Mouse (Mus musculus) layer of hippocampus, postnatal 10 days (tissue): ENCODE results near the gene Aqp12. TPM values are rescaled to one million over a fixed set of nuclear protein-coding genes. Genes with fewer than 3 reads are reported as not detected.
"Not testable (repeated sequence)": the region's sequence is repeated elsewhere in the genome, so short reads cannot be mapped to it uniquely, and the experiment has no call there.

ENCODE experiments used
- DNase-seq, 2 experiments: peaks; one replicate each; pipeline ENCODE4 v3.0.0; 2021; ENCODE audit warnings: low spot score in 2 of 2
- long read RNA-seq: library from polyadenylated mRNA; stranded (forward); transcript quantifications from one replicate; pipeline ENCODE4 v2.0.0, GENCODE M21; 2023
- total RNA-seq, 2 experiments: library from RNA; stranded (reverse); gene quantifications; 2 replicates each; pipeline ENCODE4 v1.2.3; 2021

The Aqp12 gene
- not detected for total RNA-seq
- long read RNA-seq, result 0 reads

DNA sequence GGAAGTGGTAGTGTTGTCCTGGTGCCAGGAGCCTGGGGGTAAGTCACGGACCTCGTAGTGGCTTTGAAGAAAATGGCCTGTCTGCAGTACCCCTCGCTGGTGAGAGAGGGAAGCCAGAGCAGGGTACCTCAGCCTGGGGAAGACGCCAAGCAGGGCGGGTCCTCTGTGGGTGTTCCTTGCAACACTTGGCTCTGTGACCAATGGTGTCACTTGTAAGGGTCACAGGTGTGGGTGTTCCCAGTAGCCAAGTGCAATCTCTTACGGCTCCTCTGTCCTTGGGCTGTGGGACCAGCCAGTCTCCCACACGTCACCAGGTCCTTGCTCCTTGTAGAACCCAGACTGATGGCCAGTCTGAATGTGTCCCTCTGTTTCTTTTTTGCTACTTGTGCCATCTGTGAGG is at the start of gene Aqp12:
Aqp12 (plus strand) TSS at position 274 of the 400 bp plus-strand sequence.
- DNase-seq, result no peak

DNA sequence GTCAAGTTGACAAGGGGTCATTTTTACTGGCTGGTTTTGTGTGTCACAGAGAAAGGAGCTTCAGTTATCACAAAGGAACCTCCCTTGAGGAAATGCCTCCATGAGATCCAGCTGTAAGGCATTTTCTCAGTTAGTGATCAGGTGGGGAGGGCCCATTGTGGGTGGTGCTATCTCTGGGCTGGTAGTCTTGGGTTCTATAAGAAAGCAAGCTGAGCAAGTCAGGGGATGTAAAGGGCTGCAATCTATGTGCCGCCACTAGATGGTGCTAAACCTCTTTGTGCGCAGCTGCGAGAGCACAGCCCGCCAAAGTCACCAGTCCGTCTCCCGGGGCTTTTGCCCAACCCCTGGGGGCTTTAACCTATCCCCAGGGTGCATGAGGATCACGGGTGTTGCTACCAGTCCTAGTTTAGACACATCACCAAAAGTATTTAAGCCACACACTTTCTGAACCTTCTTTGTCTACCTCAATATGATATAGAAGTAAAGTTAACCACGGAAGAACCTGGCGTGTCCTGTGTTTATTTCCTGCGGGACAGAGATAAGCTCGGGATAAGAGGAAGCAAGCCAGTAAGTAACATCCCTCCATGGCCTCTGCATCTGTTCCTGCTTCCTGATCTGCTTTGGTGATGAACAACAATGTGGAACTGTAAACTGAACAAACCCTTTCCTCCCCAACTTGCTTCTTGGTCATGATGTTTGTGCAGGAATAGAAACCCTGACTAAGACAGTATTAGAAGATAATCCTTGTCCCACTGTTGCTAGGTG is 49.4 kb upstream of the Aqp12 start:
- DNase-seq, result peak; percentile 78 to 79

DNA sequence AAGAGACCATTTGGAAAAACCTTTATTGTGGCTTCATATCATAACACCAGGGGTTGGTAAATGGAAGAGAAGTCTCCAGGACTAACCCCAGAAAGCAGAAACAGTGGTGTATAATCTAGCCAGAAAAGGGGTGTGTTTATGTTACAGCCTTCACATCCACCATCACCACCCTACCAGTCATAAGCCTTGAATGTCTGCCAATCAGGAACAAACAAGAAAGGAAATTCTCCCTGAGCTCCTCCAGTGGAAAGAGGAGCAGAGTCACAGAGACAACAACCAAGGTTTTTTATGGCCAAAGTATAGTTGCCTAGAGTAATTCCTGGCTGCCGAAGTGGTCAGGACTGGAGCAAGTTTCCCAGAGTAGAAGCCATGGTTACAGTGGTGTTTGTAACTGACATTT is 47.1 kb upstream of the Aqp12 start:
- DNase-seq, result no peak

DNA sequence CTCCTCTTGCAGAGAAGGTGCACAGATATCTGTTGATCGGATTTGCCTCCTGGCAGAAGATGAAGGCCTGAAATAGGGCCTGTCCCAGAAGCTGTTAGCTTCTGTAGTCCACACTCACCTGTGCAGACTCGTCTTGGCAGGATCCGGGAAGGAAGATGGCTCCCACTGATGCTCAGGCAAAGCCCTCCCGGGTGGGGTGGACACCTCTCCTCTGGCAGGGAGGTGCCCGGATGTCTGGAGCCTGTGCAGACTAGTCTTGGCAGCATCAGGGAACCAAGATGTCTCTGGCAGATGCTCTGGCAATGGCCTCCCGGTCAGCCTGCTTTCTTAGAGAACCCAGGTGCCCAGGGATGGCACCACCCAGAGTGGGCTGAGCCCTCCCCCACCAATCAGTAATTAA is 35.3 kb upstream of the Aqp12 start:
- DNase-seq, result not testable (repeated sequence)

DNA sequence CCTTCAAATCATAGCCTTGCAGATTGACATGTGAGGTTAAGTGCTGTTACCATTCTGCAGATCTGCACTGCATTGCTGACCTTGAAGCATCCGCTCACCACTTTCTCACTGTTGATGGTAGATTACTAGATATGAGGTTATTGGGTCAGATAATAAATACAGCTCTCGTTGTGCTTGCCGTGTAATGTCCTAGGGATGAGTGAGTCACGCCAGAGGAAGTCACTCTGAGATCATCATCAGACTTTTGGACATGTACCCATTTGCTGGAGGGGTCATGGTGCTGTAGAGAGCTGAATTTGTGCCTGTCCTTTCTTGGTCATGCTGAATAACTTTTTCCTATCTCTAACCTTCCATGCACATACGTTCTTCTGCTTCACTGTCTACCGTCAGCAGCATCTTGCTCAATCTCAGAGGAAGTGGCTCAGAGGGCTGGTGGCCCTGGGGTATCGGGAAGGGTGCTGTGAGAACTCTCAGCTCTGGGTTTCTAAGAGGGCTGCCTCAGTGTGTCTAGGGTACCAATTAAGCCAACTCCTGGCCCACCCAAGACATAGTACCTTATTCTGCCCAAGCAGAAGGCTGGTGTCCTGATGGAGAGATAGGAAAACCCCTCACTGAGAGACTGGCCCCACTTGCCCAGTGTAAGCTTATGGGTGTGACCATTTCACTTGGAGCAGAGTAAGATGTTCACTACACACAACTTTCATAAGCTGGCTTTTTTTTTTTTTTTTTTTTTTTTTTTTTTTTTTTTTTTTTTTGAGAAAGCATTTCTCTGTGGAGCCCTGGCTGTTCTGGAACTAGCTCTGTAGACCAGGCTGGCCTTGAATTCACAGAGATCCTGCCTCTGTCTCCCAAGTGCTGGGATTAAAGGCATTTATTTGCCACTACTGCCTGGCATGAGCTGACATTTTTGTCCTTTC is 34.0 kb upstream of the Aqp12 start:
- DNase-seq, result no peak

DNA sequence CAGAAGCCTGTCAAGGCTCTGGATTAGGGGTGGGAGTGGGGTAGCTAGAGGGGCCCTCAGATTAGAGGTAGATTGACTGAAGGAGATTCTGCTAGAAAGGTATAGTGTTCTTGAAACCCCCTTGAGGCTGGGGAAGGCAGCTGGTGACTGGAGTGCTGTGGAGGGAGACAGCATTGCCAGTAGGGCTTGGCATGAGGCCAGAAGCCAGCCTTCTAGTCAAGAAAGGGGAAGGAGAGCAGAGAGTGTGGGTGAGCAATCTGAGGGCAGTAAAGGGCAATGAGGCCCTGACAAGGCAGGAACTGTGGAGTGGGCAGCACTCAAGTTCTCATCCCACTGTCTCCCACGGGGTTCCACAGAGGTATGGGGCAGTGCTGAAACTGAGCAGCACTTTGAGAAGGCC is 33.3 kb upstream of the Aqp12 start:
- peak; percentile 33 to 48 for DNase-seq

DNA sequence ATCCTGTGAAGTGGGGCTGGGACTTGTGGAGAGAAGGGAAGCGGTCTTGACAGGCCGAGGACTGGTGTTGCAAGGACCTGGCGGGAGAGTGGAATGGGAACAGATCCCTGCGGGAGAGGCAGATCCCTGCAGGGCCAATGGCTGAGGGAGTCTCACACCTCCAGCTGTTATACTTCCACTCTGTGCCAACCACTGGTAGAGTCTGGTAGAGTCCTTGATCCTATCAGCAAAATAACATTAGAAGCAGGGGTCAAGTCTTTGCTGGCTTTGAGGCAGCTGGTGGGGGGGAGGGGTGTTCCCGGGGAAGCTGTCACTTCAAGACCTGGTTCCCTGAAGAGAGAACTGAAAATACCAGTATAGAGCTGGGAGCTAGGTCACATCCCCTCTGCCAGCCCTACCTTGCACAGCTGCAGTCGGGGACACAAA is 30.0 kb upstream of the Aqp12 start:
- DNase-seq, result no peak

DNA sequence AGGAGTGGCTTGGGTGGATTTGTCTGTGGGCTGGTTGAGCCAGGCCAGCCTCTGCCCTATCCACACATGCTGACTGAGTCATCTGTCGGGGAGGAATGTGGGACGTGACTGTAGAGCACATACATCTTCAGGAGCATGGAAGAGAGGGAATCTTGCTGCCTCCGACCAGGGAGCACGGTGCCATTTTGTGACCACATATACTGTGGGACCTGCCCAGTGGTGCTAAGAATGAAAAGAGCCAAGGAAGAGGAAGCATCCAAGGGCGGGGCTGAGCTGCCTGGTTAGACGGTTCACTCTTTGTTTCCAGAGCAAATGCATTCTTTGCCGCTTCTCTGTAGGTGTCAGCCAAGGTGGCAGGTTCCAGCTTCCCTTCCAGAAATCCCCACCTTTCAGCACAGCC is 27.5 kb upstream of the Aqp12 start:
- no peak for DNase-seq

DNA sequence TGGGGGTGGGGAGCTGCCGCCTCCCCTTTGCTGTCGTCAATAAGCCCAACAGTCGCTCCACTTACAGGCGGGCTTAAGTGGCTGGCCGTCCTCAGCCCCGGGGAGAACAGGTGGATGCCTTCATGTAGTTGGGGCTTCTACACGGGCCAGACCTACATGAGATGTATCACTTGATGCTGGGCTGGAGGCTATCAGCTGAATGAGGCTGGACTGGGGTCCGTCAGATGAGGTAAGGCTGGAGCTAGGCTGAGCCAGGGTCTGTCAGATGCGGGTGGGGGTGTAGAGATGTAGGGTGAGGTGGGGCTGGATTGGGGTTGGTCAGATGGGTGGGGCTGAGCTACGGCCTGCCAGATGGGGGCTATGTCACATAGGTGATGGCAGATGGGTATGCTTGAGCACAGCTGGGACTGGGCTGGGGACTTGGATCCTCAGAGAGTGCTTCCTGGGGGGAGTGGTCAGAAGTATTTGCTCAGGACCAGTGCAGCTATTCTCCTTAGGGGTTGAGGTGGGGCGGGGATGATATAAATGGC is 27.0 kb upstream of the Aqp12 start:
- DNase-seq, result no peak

DNA sequence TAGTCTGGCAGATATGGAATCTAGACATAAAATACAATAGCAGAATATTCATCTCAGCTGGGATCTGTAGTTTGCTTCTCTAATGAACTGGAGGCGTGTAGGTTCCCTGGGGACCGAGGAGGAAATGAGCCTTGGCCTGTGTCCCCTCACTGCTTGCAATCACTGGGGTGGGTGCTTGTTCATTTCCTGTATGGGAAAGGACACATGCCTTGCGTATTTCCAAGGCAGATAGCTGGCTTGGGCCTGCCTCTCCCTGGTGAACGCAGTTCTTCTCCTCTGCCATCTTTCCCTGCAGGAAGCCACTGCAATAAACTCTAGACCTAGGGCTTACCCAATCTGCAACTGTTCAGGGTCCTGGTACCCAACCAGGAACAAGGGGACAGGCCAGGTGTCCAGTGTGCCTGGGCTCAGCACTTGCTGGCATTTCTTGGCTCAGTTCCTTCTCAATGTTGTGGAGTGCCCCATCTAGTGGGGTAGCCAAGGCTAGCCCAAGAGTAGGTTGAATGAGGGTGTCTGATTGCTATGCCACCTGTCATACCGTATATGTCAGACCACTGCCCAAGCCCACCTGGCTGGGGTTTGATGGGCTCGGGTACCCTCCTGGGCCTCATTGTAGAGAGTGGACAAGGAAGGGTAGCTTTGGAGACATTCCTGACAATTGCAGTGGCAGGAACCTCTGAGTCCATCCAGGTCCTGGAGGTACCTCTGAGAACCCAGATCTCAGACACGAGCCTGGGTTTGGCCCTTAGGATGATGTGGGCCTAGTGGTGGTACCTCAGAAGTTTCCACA is 24.9 kb upstream of the Aqp12 start:
- DNase-seq, result no peak

DNA sequence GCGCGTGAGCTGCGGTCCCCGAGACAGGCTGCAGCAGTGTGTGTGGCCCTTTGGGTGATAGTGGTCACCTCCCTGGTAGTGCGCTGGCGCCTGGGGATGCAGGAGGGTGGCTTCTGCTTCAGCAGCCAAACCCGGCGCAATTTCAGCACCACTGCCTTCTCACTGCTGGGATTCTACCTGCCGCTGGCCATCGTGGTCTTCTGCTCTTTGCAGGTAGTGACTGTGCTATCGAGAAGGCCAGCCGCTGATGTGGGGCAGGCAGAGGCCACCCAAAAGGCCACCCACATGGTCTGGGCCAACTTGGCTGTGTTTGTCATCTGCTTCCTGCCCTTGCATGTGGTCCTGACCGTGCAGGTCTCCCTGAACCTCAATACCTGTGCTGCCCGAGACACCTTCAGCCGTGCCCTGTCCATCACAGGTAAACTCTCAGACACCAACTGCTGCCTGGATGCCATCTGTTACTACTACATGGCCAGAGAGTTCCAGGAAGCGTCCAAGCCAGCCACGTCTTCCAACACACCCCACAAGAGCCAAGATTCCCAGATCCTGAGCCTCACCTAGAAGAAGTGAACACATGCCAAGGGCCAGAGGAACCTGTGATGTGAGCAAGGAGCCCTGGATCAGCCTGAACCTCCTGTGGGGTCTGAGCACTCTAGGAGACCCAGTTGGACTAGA is 23.1 kb upstream of the Aqp12 start:
- no peak for DNase-seq

DNA sequence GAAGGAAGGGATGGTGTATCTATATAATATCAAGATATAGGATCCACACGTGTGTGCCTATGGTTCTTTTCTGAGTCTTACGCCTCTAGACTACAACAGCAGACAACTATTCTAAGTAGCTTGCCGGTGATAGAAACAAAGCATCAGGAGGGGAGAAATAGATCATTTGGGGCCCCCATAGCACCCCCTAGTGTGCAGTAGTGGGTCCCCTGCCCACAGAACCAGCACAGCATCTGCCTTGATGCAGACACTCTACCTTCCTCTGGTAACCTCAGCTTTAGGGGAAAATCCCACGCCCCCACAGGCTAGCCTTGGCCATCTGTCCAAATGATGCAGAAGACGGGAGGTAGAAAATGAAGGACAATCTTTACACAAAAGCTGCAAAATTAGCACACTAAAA is 21.1 kb upstream of the Aqp12 start:
- DNase-seq, result no peak

DNA sequence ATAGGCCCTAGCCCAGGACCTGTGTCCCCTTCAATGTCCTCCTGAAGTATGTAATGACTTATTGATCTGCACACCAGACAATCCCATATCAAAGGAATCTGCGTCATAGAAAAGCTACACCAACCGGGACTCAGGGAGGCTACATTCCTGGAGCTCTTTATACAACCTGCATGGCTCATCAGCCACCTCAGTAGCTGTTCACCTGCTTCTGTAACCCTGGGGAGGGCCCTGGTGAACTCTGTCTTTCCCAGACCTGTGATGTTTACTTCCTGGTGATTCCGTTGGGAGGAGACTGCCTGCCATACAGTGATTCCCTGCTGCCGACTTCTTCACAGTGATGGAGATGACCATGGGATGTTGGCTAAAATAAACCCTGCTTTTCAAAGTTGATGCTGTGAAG is 17.2 kb upstream of the Aqp12 start:
- DNase-seq, result no peak

DNA sequence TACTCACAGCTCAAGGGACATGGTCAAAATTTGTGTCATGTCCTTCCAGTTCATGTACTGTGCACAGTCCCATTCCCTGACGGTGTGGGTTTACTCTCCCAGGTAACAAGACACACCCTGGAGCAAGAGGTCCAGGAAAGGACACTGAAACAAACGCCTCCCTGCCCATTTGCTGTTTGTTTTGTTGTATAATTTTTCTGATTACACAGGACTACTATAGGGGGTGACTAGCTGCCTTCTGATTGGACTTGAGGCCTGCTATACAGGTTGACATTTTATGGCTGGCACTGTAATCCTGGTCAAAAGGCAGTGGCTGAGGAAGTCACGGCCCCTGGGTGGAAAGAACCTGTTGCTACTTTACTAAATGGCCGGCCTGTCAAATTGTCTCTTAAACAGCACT is 16.2 kb upstream of the Aqp12 start:
- no peak for DNase-seq

DNA sequence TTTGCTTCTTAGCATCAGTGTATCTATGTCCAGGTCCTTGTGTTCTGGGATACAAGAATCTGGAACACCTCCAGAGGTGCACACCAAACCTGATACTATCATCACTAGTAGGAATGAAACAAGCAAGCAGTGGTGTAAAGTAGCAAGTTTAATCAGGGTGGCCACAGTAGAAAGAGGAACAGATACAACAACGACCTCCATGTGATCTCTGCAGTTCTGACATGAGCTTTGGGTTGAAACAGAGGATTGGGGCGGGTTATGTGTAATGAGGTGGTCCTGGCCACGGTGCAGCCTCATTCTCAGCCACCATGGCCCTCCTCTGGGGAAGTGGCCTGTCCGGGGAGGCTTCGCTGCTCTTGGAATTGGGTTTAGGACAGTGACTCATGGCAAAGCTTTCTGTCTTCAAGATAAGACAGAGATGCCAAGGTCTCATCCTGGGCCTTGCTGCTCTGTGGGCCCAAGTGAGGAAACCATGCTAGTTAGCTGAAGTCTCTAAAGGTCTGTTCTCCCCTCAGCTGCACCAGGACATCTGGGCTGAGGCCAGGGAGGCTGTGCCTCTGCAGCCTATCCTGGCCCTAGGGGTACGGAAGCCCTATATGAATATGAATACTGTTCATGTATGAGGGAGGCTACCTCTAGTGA is 13.8 kb upstream of the Aqp12 start:
- DNase-seq, result no peak

DNA sequence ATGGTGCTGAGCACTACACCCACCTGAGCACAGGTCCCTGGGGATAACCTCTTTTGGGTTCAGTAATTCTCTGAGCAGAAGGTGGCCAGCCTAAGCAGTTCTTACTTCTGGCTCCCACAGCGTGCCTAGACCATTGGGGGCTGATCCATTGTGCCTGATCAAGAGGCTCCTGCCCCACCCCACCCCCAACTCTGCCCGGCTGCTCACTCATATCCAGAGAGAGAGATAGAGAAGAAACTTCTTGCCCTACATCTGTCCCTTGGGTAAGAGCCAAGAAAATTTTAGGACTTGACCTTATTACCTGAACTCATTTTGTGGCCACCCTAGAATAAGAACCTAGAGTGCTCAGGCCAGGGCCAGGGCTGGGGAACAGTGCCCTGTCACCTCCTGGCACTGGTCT is 13.3 kb upstream of the Aqp12 start:
- no peak for DNase-seq

DNA sequence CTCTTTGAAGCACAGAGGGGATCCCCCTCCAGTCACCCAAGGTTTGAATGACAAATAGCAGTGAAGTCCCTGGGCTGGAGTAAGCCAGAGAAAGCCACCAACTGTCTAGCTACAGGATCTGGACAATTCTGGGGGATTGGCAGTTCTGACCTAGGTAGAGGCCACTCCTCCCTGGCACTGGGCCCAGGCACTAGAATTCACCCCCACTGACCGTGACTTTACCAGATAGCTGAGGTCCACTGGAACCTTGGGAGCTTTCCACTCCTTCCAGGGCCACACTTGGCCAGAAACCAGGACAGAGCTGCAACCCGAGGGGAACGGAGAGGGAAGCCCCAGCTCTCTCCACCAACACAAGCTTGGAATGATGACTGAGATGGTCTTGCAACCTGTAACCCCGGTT is 3.1 kb downstream of the Aqp12 start:
- DNase-seq, result no peak

DNA sequence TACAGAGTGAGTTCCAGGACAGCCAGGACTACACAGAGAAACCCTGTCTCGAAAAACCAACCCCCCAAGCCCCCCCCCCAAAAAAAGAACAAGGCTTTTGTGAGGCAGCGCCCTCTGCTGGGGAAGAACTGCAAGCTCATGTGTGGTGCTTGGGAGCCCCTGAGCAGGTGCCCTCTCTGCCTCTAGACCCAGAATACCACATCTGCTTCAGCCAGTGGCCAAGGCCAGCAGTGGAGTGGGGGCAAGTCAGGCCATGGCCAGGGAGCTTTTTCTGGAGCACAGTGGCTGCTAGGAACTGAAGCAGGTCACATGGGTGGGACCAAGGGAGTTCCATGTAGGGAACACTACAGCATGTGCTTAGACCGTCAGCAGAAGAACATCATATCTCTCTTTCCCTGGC is 4.6 kb downstream of the Aqp12 start:
- peak in 1 of 2 experiments; percentile 53 for DNase-seq

DNA sequence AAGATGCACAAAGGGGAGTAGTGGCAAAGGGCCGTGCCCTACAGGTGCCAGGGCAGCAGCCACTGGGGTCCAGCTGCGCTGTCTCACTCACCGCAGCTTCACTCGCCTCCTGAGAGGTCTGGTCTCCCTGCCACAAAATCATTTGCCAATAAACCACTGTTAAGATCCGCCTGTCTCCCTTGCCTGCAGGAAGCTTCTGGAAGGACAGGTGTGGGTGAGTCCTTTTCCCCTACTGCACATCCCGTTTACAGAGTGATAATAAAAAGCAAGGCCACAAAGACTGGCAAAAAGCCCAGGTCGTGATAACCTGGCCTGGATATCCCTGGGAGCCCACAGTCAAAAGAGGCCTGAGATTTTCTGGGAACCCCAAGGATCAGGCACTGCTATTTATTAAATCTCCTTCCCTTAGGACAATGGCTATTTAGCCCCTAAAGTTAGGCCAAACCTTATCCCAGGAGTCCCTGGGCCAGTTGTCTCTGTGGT is 6.0 kb downstream of the Aqp12 start:
- DNase-seq, result no peak

DNA sequence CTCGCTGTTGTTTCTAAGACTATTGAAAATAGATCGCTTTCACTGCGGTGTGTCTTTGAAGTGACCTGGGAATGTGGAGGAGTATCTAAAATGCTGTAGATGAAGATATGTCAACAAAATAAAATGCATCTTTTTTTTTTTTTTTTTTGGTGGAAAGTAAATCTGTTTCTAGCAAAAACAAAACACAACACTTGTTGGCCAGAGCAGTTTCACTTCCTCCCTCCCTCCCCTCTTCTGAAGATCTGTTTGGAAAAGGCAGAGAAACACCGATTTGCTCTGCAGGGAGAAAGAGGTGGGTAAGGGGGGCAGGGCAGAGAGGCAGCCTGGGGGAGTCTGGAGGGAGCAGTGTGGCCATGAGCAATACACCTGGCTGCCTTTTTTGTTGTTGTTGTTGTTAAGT is 7.2 kb downstream of the Aqp12 start:
- no peak for DNase-seq
